Mouse (Mus musculus) bone marrow macrophage, adult 2 months (primary cell): ENCODE measurements around the gene Megf11. TPM values are rescaled to one million over a fixed set of nuclear protein-coding genes. Genes with fewer than 3 reads are reported as not detected.

Source experiments
- H3K27ac ChIP-seq: 2 replicates; pipeline ENCODE4 v1.5.1; 2012; ENCODE audit warnings: low read depth, low read length; ENCODE audit not compliant: insufficient read depth
- H3K4me1 ChIP-seq: 2 replicates; pipeline ENCODE4 v1.6.1; 2012; ENCODE audit warnings: low read length; ENCODE audit not compliant: control insufficient read depth, insufficient read depth
- H3K4me3 ChIP-seq: 2 replicates; pipeline ENCODE4 v1.5.1; 2012; ENCODE audit warnings: mild to moderate bottlenecking, low read length, moderate library complexity; ENCODE audit not compliant: insufficient read depth
- CTCF ChIP-seq: IDR thresholded peaks from 2 replicates; pipeline ENCODE4 v1.5.1; 2012; ENCODE audit warnings: low read depth, mild to moderate bottlenecking, low read length, moderate library complexity
- POLR2A ChIP-seq: IDR thresholded peaks from 2 replicates; pipeline ENCODE4 v1.6.1; 2012; ENCODE audit warnings: mild to moderate bottlenecking, low read depth, low read length, borderline replicate concordance
- polyA plus RNA-seq: library from polyadenylated mRNA; stranded (reverse); fragments of >200 nt; gene quantifications from 2 replicates; pipeline ENCODE4 v1.2.4, GENCODE M21; 2012; ENCODE audit not compliant: missing spikeins, insufficient read depth, insufficient read length

The Megf11 gene
- not detected in 2 replicates for polyA plus RNA-seq

DNA sequence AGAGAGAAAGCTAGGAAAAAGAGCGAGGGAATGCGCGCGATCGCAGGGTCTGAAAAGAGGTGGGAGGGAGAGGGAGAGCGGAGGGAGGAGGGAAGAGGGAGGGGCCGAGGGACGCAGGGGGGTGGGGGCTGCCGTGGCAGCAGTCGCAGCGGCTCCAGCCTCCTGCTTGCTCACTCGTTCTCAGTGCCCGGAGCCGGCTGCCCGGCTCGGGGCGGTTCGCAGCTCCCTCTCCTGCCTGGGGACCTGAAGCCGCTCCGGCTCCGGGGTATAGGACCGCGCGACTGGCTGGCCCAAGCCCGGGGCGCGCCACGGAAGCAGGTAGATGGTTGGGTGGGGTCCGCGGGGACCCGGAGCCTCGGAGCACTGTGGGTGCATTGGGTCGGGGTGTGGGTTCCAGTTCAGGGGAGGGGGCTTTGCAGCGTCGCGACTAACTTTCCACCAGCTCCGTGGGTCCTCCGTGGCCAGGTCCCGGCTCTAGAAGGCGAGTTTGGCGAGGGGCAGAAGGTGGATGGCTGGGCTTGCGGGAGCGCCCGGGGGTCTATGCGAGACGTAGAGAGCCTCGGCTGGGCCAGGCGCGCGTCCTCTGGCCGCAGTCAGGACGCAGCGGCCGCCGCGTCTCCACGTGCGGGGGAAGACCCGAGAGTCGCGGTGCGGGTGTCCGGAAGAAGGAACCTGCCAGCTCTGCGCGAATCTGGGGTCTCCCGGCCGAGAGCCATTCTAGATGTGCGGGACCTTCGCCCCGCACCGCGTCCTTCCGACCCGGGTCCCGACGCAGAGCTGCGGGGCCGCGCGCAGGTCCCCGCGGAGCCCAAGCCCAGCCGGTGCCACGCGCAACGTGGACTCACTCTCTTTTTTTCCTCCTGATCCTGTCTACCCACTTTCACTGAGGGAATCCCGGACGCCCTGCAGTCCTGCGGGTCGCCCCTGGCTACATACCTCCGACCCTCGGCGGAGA lies at the start of gene Megf11:
TSS of gene Megf11 (plus strand) at position 116 of the 955 bp plus-strand sequence.
- no peak for TF ChIP-seq POLR2A
- TF ChIP-seq CTCF = no peak
- H3K27ac ChIP-seq = no peak within 1 kb of the TSS
- no peak within 1 kb of the TSS; the same call in 1 of the 2 replicates for H3K4me3 ChIP-seq
- no peaks in the 10 kb centered on the region for H3K4me1 ChIP-seq

DNA sequence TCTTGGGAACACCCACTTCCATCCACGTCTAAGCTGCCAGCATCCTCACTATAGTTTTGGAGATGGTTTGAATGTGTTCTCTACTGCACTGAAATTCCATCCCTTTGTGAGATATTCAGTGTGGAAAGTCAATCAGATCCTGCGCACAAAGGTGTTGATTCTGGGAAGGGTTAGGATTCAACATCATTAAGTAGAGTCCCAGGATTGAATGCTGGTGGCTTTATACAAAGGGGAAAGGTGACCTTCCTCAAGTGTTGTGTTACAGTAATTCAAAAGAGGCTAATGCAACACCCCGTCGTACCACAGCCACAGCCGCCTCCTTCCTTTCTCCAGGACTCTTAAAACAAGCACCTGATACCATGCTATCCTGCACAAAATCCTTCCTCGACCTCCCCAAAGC lies 49.6 kb upstream of the Megf11 start:
- TF ChIP-seq POLR2A = no peak
- TF ChIP-seq CTCF = no peak
- Histone ChIP-seq H3K4me1 (peaks cover 5% of the 10 kb centered on the region), H3K4me3 (no peak overlapping the region), H3K27ac (no peak overlapping the region)

DNA sequence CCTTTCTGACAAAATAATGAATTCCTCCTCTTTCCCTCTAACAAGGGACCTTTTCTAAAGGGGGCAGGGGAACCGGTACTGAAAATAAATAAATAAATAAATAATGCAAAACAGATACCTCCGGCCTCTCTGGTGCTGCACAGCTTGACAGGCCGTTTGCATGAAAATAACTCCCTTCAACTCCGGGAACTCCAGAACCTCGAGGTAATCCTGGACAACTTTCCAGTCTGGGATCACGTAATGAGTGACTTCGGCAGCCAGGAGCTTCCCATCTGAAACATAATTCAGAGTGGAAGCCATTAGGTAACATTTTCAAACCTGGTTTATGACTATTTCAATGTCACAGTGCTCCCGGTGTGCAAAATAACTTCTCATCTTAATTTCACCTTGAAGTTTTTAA lies 46.1 kb upstream of the Megf11 start:
- no peak for TF ChIP-seq CTCF
- TF ChIP-seq POLR2A = no peak
- Histone ChIP-seq H3K27ac (no peak overlapping the region), H3K4me1 (peaks cover 5% of the 10 kb centered on the region), H3K4me3 (no peak overlapping the region)

- TF ChIP-seq POLR2A (no peak; the same call in 1 of the 2 replicates), CTCF (no peak)
- Histone ChIP-seq H3K27ac (peak overlapping the region; percentile 92), H3K4me1 (peaks cover 5% of the 10 kb centered on the region), H3K4me3 (peak overlapping the region; percentile 91)
Measured at GRCm38 (mm10) chr9:64340351-64341253, 44.8 kb upstream of the Megf11 start.

- peaks cover 5% of the 10 kb centered on the region for H3K4me1 ChIP-seq
- peak within 1 kb of the TSS; percentile 92 for H3K27ac ChIP-seq
- peak within 1 kb of the TSS; percentile 91 for H3K4me3 ChIP-seq
- TF ChIP-seq POLR2A (no peak), CTCF (no peak)
Measured at GRCm38 (mm10) chr9:64341254-64341566, 44.2 kb upstream of the Megf11 start, which contains the start of gene Dis3l. TSS of gene Dis3l (minus strand) at chr9:64341288.

DNA sequence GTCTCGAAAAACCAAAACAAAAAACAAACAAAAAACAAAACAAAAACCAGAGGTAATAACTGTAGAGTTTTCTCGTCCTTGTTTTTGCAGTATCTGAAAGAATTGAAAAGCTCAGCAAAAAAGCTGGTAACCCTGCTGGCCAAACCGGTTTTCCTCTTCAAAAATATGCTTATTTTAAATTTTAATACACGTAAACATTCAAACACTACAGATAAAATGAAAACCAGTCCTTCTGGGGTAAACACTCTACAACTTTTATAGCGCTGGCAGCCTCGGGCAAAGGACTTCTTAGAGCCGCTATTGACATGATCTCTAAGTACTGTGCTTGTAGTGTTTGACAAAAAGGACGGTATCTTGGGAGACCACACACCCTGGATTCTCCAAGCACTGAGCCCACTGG lies 43.8 kb upstream of the Megf11 start:
- peak overlapping the region; percentile 91 for H3K4me3 ChIP-seq
- TF ChIP-seq POLR2A (no peak), CTCF (no peak)
- peaks cover 5% of the 10 kb centered on the region for H3K4me1 ChIP-seq
- no peak overlapping the region for H3K27ac ChIP-seq

DNA sequence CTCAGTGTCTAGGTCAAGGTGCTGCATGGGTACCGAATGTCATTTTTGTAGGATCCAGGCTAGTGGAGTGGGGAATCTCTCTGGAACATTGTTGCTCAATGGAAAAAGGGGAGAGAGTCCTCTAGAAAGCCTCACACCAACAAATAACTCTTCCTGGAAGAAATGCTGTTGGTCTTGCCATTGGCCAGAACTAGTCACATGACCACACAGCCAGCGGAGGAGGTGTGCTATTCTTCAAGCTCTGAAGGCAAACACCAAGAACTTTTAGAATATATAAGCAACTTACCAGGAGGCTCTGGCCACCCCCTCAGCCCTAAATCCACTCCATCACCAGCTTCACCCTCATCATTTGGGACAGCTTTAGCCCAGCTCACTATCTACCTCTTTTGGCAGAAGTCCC lies 41.8 kb upstream of the Megf11 start:
- H3K4me3 ChIP-seq = no peak overlapping the region
- H3K27ac ChIP-seq = no peak overlapping the region
- no peak for TF ChIP-seq CTCF
- no peak for TF ChIP-seq POLR2A
- peaks cover 5% of the 10 kb centered on the region for H3K4me1 ChIP-seq

GRCm38 (mm10) chr9:64345931-64346330 lies 39.5 kb upstream of the Megf11 start:
- H3K27ac ChIP-seq = no peak overlapping the region
- TF ChIP-seq POLR2A (no peak), CTCF (no peak)
- no peak overlapping the region for H3K4me3 ChIP-seq
- H3K4me1 ChIP-seq = 0 out of 2 replicates have a peak, but pooled peaks cover 2% of the 10 kb centered on the region

DNA sequence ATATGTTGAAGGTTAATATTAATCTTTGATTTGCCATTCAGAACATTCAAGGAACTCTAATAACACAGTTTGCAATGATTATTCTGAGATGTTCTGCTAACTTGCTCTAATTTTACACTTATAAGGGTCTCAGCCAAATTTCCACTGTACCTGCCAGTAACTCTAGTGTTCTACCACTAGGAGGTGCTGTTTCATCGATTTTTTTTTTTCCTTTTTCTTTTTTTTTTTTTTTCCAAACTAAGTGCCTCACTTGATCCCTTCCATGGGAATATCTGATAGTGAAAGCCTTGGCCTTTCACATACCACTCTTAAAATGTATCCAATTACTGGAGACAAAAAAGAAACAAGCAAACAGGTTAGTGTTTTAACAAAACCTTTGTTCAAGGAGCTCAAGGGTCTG lies 38.0 kb upstream of the Megf11 start:
- TF ChIP-seq POLR2A = no peak
- TF ChIP-seq CTCF = no peak

GRCm38 (mm10) chr9:64349490-64349889 lies 35.9 kb upstream of the Megf11 start:
- TF ChIP-seq POLR2A (no peak), CTCF (no peak)
- H3K27ac ChIP-seq = no peak overlapping the region
- 0 out of 2 replicates have a peak, but pooled peaks cover 2% of the 10 kb centered on the region for H3K4me1 ChIP-seq
- H3K4me3 ChIP-seq = no peak overlapping the region

More for the DNA sequence above, 38.0 kb upstream of the Megf11 start:
- Histone ChIP-seq H3K4me3 (no peak overlapping the region), H3K4me1 (0 out of 2 replicates have a peak, but pooled peaks cover 2% of the 10 kb centered on the region), H3K27ac (no peak overlapping the region)
